Mouse (Mus musculus) forebrain, embryonic 15.5 days (tissue): ENCODE results near the gene Sectm1b. TPM values are rescaled to one million over a fixed set of nuclear protein-coding genes. Genes with fewer than 3 reads are reported as not detected.

Source experiments
- ATAC-seq: fragments of 200-750 bp; cut with Nextera tagmentation; replicated peaks from 2 replicates; pipeline ENCODE4 v1.8.0; 2017; ENCODE audit warnings: mild to moderate bottlenecking, moderate TSS enrichment, moderate library complexity
- H3K27ac ChIP-seq: fragments of 300-500 bp; sonication (generic); replicated peaks from 2 replicates; pipeline ENCODE4 v1.5.1; 2015; ENCODE audit warnings: mild to moderate bottlenecking, inconsistent platforms
- H3K27me3 ChIP-seq: fragments of 300-500 bp; sonication (generic); 2 replicates; pipeline ENCODE4 v1.6.1; 2015; ENCODE audit warnings: inconsistent platforms
- H3K36me3 ChIP-seq: fragments of 300-500 bp; sonication (generic); 2 replicates; pipeline ENCODE4 v1.6.1; 2015; ENCODE audit warnings: mild to moderate bottlenecking, inconsistent platforms
- H3K4me1 ChIP-seq: fragments of 300-500 bp; sonication (generic); 2 replicates; pipeline ENCODE4 v1.6.1; 2015; ENCODE audit warnings: inconsistent platforms
- H3K4me2 ChIP-seq: fragments of 300-500 bp; sonication (generic); replicated peaks from 2 replicates; pipeline ENCODE4 v1.6.1; 2015; ENCODE audit warnings: mild to moderate bottlenecking, inconsistent platforms
- H3K4me3 ChIP-seq: fragments of 300-500 bp; sonication (generic); 2 replicates; pipeline ENCODE4 v1.5.1; 2015; ENCODE audit warnings: mild to moderate bottlenecking, inconsistent platforms
- H3K9ac ChIP-seq: fragments of 300-500 bp; sonication (generic); replicated peaks from 2 replicates; pipeline ENCODE4 v1.6.1; 2015; ENCODE audit warnings: mild to moderate bottlenecking, inconsistent platforms
- H3K9me3 ChIP-seq: fragments of 300-500 bp; sonication (generic); 2 replicates; pipeline ENCODE4 v1.6.1; 2016; ENCODE audit warnings: inconsistent platforms
- WGBS: fragments of 180-500 bp; shearing (Covaris S2); methylation state at CpG from one replicate; pipeline ENCODE4 v1.1.7; 2015; ENCODE audit warnings: mixed read lengths; 5-methylcytosine and 5-hydroxymethylcytosine counted together
- polyA plus RNA-seq: library from polyadenylated mRNA; unstranded; fragments of >200 nt; fragmentation: Nextera tagmentation; extraction: Ambion mirVana; gene quantifications from 2 replicates; pipeline ENCODE4 v1.2.1, GENCODE M21; 2015

Sectm1b gene
- polyA plus RNA-seq, 1 experiment from 2014 or later, result not detected

DNA sequence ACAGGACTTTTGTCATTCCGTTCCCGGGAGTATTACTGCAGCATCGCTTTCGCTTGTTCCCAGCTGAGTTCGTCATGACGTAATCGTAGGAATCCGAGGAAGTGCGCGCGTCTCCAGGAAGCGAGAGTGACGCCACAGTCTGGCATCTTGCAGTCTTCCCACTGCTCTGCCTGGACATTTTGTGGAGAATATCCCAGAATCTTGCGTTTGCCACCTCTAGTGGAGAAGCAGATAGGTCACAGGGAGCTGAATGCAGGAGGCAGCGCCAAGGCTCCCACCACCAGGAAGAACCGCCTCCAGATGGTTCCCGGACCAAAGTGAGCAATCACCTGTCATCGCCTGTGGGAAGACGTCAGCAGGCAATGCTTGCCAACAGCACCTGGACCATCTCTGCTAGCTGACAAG lies 48.5 kb downstream of the Sectm1b start:
- H3K4me1 ChIP-seq, result no peaks in the 10 kb centered on the region
- H3K9ac ChIP-seq, result no peak overlapping the region; the same call in 1 of the 2 replicates
- no peaks in the 10 kb centered on the region for H3K36me3 ChIP-seq
- no peak overlapping the region for H3K27ac ChIP-seq
- WGBS, result 58% methylated on average over 19 of the region's 19 CpGs
- peak overlapping the region; percentile 33 for H3K4me2 ChIP-seq
- no peaks in the 10 kb centered on the region for H3K9me3 ChIP-seq
- H3K27me3 ChIP-seq, result no peaks in the 10 kb centered on the region
- H3K4me3 ChIP-seq, result peak overlapping the region; percentile 25
- no peak for ATAC-seq

DNA sequence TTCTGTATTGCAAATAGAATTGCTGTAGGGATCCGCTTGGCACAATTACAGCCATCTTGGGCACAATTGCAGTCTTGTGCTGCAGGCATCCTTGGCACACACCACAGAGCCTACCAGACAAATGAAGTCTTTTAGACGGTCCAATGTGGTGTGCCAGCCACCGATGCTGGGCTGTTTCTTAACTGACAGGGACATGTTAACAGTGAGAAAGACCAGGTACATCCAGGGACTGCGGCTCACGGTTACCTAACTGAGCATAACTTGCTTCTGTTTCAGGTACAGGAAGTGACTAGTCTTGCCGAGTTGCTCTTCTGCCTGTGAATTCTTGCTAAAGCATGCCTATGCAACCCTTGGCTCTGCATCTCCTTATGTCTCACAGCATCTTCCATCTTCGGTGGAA lies 49.7 kb downstream of the Sectm1b start:
- Histone ChIP-seq H3K4me3 (no peak overlapping the region), H3K9me3 (no peaks in the 10 kb centered on the region), H3K36me3 (no peaks in the 10 kb centered on the region), H3K4me1 (no peaks in the 10 kb centered on the region), H3K27me3 (no peaks in the 10 kb centered on the region), H3K4me2 (no peak overlapping the region), H3K27ac (no peak overlapping the region), H3K9ac (no peak overlapping the region)
- whole genome bisulfite sequencing, result 76% methylated on average over 7 of the region's 7 CpGs
- ATAC-seq, result no peak

GRCm38 (mm10) chr11:121010044-121010755 lies 53.2 kb downstream of the Sectm1b start:
- H3K4me3 ChIP-seq, result no peak overlapping the region
- no peaks in the 10 kb centered on the region for H3K36me3 ChIP-seq
- no peaks in the 10 kb centered on the region for H3K27me3 ChIP-seq
- no peak for ATAC-seq
- H3K4me1 ChIP-seq, result no peaks in the 10 kb centered on the region
- no peak overlapping the region for H3K27ac ChIP-seq
- no peak overlapping the region for H3K4me2 ChIP-seq
- no peak overlapping the region for H3K9ac ChIP-seq
- H3K9me3 ChIP-seq, result no peaks in the 10 kb centered on the region
- WGBS, result 94% methylated on average over 3 of the region's 3 CpGs

DNA sequence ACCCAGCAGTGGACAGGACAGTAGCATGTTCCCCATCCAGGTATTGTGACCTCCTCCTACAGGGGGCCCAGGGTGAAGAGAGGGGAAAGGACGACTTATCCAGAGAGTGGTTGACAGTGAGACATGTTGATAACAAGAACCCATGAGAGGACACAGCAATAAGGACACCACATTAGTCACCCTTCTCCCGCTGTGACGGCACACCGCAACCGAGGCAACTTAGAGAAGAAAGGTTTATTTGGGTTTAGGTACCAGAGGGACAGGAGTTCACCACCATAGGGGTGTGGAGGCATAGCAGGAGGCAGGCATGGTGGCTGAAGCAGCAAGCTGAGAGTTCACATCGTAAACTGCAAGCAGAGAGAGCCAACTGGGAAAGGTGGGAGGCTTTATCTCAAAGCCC lies 57.2 kb downstream of the Sectm1b start:
- H3K9ac ChIP-seq, result no peak overlapping the region
- H3K4me2 ChIP-seq, result no peak overlapping the region
- no peaks in the 10 kb centered on the region for H3K36me3 ChIP-seq
- no peaks in the 10 kb centered on the region for H3K4me1 ChIP-seq
- no peak overlapping the region for H3K4me3 ChIP-seq
- 84% methylated on average over 6 of the region's 6 CpGs for WGBS
- no peak for ATAC-seq
- no peak overlapping the region for H3K27ac ChIP-seq
- H3K9me3 ChIP-seq, result no peaks in the 10 kb centered on the region
- H3K27me3 ChIP-seq, result no peaks in the 10 kb centered on the region

DNA sequence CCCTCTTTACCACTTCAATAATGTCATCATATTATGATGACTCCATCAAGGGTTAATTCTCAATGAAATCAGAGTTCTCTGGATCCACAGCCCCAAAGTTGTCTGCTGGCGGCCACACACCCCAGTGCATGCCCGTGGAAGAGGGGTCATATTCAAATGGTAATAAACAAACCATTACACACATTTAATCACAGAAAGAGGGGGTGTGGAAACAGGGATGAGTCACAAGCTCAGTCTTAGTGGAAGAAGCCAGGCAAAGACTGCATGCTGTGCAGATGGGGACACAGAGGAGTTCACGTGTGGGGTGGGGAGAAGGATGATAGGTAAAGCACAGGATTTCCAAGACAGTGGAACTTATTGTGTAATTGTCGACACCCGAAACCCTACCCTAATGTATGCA lies 59.1 kb downstream of the Sectm1b start:
- ATAC-seq, result no peak
- 48% methylated on average over 5 of the region's 5 CpGs for WGBS
- no peak overlapping the region for H3K4me2 ChIP-seq

More for the DNA sequence above, 59.1 kb downstream of the Sectm1b start:
- Histone ChIP-seq H3K27me3 (no peaks in the 10 kb centered on the region), H3K9me3 (no peaks in the 10 kb centered on the region), H3K4me3 (no peak overlapping the region), H3K4me1 (no peaks in the 10 kb centered on the region), H3K27ac (no peak overlapping the region), H3K9ac (no peak overlapping the region), H3K36me3 (no peaks in the 10 kb centered on the region)

Other genes starting within 250 kb of the Sectm1b start
- 78.3 and 80.6 TPM in 2 replicates for gene Fasn, start 239.0 kb downstream of the Sectm1b start, polyA plus RNA-seq
- 6.7 and 7.0 TPM in 2 replicates for gene Ccdc57, start 130.7 kb downstream of the Sectm1b start, polyA plus RNA-seq
- 9.1 and 9.6 TPM in 2 replicates for gene Slc16a3, start 115.1 kb downstream of the Sectm1b start, polyA plus RNA-seq
- 145 and 157 TPM in 2 replicates for gene Csnk1d, start 72.2 kb downstream of the Sectm1b start, polyA plus RNA-seq
- not detected in 2 replicates for gene Cd7, start 24.2 kb downstream of the Sectm1b start, polyA plus RNA-seq
- not detected in 2 replicates for gene Sectm1a, start 17.7 kb upstream of the Sectm1b start, polyA plus RNA-seq
- gene Tex19.2, start 55.1 kb upstream of the Sectm1b start, polyA plus RNA-seq, result not detected in 2 replicates
- not detected in 2 replicates for gene Tex19.1, start 82.6 kb upstream of the Sectm1b start, polyA plus RNA-seq
- 0.18 TPM in 1 of 2 replicates, not detected in the other for gene Uts2r, start 96.7 kb upstream of the Sectm1b start, polyA plus RNA-seq
- 14.3 and 17.1 TPM in 2 replicates for gene Hexdc, start 140.9 kb upstream of the Sectm1b start, polyA plus RNA-seq
- gene Ogfod3, start 141.1 kb upstream of the Sectm1b start, polyA plus RNA-seq, result 14.4 and 16.7 TPM in 2 replicates
- gene Cybc1, start 165.8 kb upstream of the Sectm1b start, polyA plus RNA-seq, result 40.4 and 44.3 TPM in 2 replicates
- 86.4 and 106 TPM in 2 replicates for gene Narf, start 173.7 kb upstream of the Sectm1b start, polyA plus RNA-seq
- 14.2 and 14.6 TPM in 2 replicates for gene Foxk2, start 196.4 kb upstream of the Sectm1b start, polyA plus RNA-seq